Mouse (Mus musculus) heart, postnatal 4 days (tissue): Measurements from ENCODE around the gene Mast1. TPM values are rescaled to one million over a fixed set of nuclear protein-coding genes. Genes with fewer than 3 reads are reported as not detected.

ENCODE experiments used
- DNase-seq: peaks from one replicate; pipeline ENCODE4 v3.0.0; 2021
- total RNA-seq, 2 experiments: library from RNA; stranded (reverse); gene quantifications; 2 replicates each; pipeline ENCODE4 v1.2.3; 2021

Mast1 gene
- under 1 TPM; 0.09 to 0.24 TPM for total RNA-seq

- peak; percentile 71 for DNase-seq
Observed at GRCm38 (mm10) chr8:84936962-84937546, at the start of gene Mast1. Gene Mast1, minus strand, starts transcription at chr8:84937359.

- no peak for DNase-seq
Observed at GRCm38 (mm10) chr8:84986379-84986945, 49.3 kb upstream of the Mast1 start.

DNA sequence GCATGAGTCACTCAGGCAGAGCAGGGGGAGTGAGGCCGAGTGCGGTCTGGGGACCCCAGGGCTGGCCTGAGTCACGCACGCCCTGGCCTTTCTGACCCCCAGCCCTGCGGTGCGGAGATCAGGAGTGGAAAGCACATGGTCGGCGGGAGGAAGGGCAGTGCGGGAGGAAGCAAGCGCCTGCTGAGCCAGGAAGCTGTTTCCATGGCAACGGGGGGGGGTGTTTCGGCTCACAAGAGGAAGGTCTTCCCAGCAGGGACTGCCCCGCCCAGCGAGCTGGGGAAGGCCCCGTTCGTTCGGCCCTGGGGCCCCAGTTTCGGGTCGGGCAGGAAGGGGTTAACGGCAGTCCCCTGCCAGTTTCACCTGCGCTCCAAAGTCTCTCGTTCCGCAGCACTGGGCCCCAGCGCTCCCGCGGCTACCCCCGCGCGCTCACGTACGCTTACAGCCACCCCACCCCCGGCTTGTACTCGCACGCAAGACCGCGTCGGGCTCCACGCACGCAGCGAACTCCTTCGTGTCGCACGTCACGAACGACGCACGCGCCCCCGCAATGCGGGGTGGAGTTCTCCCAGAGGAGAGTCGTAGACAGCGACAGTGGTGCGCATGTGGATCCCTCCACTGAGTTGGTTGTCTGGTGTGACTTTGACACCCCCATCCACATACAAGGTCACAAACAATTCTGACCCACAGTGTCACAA, 48.7 kb upstream of the Mast1 start:
- DNase-seq, result peak; percentile 89

DNA sequence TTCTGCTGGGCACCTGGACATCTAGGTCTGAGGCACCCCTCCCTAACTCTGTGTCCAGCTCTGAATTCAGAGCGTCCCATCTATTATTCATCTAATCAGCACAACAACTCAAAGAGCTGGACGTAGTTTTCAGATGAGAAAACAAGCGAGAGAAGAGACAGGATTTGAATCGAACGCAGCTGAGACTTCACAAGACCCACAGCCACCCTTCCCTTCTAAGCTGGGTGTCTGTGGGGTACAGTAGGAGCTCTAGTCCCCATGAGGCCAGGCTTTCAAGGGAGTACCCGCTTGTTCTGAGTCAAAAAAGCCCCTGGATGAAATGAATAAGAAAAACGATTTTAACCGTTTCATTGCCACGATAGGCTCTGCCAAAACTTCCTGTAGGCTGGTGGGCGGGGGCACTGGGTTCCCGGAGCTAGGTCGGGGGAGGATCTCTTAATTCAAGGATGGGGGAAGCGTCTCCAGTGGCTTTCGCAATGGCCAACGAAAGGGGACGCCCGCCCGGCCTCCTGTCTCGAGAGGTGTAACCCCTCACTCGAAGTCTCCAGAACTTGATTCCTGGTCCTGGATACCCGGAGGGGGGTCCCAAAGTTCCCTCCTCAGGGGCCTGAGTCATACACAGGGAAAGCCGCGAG, 48.0 kb upstream of the Mast1 start:
- no peak for DNase-seq

DNA sequence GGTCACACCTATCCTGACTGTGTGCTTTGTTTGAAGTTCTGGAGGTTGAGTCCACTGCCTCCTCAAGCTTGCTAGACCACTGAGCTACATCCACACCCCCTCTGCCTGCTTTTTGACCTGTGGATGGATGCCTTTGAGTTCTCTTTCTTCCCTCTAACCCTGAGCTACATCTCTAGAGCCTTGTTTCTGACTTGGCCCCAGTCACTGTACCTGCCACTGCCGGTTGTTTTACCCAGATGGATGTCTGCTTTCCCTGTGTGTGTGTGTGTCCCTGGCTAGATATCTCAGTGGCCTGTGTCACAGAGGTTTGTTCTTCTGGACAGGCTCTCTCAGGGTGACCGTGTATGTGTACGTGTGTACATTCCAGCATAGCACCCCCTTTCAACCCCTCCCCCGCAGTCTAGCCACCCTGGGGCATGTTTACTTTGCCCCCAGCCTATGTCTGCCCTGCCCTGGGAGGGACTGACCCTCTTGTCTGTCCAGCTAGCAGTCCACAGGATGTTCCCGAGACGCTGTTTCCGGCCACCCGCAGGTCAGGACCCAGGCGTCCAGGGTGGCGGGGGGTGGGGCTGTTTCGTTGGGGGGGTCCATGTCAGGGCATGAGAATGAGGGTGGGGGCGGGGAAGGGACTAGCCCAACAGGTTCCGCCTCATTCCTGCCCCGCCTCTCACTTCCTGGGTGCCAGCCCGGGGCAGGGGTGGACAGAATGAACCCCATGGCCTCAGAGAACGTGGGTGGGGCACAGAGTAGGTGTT, 47.3 kb upstream of the Mast1 start:
- peak; percentile 48 for DNase-seq

GRCm38 (mm10) chr8:84982499-84983011, 45.4 kb upstream of the Mast1 start:
- no peak for DNase-seq

DNA sequence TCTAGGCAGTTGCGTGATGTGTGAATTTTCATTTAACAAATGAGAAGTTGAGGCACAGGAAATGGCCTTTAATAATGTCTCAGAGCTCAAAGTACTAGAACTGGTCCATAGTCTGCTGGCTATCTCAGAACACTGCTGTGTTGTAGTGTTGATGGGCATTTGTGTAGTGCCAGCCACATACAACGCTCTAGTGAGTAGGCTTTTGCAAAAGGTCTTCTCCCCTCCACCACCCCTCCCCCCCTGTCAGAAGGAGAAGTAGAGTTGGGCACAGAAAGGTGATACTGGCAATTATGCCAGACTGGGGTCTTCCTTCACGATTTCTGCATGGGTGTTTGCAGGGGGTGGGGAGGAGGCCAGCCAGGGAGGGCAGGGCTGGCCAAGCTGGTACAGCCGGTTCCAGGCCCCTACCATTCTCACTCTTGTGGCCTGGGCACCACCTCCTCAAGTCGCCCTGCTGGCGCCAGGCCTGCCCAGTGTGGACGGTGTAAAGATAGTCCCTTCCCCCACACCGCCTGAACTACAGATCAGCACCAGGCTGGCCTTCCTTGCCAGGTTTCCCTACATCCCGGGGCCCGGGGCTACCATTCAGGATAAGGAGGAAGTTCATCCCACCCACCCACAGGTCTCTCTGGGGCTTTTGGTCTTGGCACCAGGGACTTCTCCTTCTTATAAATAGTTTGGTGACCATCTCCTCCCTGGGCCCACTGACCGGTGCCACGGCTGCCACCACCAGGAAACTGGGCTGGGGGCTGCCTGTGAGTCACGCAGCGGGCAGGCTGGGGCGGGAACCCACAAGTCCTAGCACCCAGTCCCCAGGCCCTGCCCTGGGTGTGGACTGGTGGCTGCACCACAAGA, 44.7 kb upstream of the Mast1 start:
- DNase-seq, result peak; percentile 13

DNA sequence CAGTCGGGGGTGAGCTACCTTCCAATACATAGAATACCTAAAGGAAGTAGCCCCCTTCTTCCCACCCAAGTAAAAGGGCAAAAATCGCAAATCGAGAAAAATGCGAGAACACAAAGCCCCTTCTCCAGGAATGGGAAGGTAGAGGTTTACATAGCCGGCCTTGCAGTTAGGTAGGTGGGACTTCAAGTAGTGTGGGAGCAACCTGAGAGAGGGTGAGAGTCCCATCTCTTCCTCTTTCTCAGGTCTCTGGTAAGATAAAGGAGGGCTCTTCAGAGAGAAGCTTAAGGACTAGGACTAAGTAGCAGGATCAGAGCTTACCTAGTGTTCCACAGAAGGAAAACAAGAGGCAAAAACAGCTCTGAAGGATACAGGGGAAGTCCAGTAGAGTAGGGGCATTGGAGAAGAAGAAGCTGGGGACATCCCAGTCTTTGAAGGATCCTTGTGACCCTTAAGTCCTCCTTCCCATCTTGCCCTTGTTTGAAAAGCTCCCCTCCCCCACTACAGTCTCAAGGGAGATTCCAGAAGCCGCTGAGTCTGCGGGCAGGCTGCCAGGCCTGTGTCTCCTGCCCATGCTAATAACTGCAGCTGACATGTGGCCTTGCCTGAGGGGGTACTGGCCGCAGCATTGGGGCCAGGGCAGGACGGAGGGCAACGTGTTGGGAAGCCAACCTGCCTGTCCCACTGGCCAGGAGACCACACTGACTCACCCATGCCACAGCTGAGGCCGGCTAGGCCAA, 43.6 kb upstream of the Mast1 start:
- DNase-seq, result peak; percentile 86

GRCm38 (mm10) chr8:84979599-84980421, 42.7 kb upstream of the Mast1 start:
- peak; percentile 93 for DNase-seq

DNA sequence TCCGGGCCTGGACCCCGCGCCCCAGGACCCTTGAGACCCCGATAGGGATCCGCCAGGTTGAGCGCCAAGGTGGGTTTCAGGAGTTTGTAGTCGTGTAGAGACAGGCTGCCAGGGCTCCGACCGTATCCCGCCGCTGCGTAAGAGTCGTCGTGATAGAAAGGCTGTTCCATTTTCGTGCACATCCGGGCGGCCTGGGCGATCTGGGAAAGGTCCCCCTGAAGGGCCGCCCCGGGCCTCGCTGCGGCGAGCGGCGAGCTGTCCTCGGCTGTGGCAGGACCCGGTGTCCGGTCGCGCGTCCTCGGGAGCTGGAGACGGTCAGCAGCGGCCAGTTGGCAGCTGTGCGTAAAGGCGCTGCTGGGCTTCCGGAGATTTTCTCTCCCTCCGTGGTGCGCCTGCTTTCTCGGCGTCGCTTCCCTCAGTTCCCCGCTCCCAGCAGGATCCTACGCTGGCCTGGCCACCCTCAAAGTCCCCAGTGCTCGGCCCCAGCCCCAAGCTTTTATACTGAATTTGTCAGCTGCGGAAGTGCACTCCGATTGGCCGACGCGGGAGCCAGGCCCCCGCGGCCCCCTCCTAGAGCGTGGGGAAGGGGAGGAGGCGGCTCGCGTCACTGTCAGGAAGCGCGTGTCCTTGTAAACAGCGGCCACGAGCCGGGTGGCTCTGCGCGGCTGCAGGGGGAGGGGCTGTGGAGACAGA, 41.2 kb upstream of the Mast1 start, which contains the start of gene Junb:
Gene Junb (minus strand): TSS at position 471 of the 693 bp plus-strand sequence.
- DNase-seq, result peak; percentile 95

DNA sequence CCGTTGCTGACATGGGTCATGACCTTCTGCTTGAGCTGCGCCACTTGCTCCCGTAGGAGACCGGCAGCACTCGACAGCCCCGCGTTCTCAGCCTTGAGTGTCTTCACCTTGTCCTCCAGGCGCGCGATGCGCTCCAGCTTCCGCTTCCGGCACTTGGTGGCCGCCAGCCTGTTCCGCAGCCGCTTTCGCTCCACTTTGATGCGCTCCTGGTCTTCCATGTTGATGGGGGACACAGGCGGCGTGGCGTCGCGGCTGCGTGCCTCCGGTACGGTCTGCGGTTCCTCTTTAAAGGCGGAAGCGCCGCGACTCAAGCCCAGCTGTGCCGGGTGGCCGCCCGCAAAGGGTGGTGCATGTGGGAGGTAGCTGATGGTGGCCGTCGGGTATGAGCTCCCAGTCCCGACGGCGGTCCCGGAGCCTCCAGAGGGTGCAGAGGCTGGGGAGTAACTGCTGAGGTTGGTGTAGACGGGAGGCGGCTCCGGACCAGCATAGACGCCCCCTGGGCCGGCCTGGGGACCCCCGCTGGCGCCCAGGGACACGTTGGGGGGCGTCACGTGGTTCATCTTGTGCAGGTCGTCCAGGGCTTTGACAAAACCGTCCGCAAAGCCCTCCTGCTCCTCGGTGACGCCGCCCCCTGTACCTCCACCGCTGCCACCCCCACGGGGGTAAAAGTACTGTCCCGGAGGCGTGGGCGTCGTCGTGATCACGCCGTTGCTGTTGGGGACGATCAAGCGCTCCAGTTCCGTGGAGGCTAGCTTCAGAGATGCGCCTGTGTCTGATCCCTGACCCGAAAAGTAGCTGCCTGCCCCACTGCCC, 40.5 kb upstream of the Mast1 start:
- peak; percentile 71 for DNase-seq

GRCm38 (mm10) chr8:84976763-84977434, 39.7 kb upstream of the Mast1 start:
- DNase-seq, result no peak

GRCm38 (mm10) chr8:84976031-84976762, 39.0 kb upstream of the Mast1 start:
- peak; percentile 97 for DNase-seq

DNA sequence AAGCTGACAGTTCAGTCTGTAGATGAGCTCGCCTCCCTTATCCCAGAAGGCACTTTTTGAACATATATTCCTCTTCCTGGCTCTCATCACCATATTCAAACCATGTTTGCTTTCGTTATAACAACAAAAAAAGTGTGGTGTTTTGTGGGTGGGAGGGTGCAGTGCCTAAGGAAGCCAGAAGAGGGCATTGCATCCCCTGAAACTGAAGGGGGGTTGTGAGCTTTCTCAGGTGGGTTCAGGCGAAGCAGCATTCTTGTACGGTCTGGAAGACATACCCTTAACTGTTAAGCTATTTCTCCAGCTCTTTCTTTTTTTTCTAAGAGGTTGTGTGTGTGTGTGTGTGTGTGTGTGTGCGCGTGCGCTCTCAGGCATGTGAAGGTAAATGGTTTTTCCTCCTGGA, 38.3 kb upstream of the Mast1 start:
- DNase-seq, result peak; percentile 83

- DNase-seq, result no peak
Observed at GRCm38 (mm10) chr8:84974543-84975142, 37.5 kb upstream of the Mast1 start.

- DNase-seq, result peak; percentile 71
Observed at GRCm38 (mm10) chr8:84973803-84974542, 36.8 kb upstream of the Mast1 start.
